Mouse (Mus musculus): ENCODE data around the gene Mtfr2. TPM values are rescaled to one million over a fixed set of nuclear protein-coding genes. Genes with fewer than 3 reads are reported as not detected.
A peak's percentile ranks its signal among the peaks of the same experiment; 100 is the strongest.

Gene Mtfr2
- polyA plus RNA-seq, 1 experiment from 2014 or later, result 3.1 TPM

- no peak overlapping the region for H3K27ac ChIP-seq (ENCODE audit: low read length)
- H3K27me3 ChIP-seq (ENCODE audit: control insufficient read depth, insufficient read depth, low read depth, low read length), result no peaks in the 10 kb centered on the region
- no peak overlapping the region for H3K4me2 ChIP-seq (ENCODE audit: low read depth, low read length)
Measured at GRCm38 (mm10) chr10:20314797-20315196, 32.8 kb upstream of the Mtfr2 start.

GRCm38 (mm10) chr10:20317466-20317865 lies 30.1 kb upstream of the Mtfr2 start:
- H3K4me2 ChIP-seq (ENCODE audit: low read depth, low read length), result no peak overlapping the region
- H3K27me3 ChIP-seq (ENCODE audit: control insufficient read depth, insufficient read depth, low read depth, low read length), result no peaks in the 10 kb centered on the region
- H3K4me3 ChIP-seq (ENCODE audit: low read length), result no peak overlapping the region
- peaks cover 7% of the 10 kb centered on the region for H3K4me1 ChIP-seq (replicated peaks; ENCODE audit: control insufficient read depth, insufficient read depth, low read length)
- peaks cover 17% of the 10 kb centered on the region for H3K36me3 ChIP-seq (ENCODE audit: control insufficient read depth, insufficient read depth, low read length)
- no peaks in the 10 kb centered on the region for H3K9me3 ChIP-seq (ENCODE audit: control insufficient read depth, low read length)
- H3K9ac ChIP-seq (ENCODE audit: low read length), result no peak overlapping the region
- H3K27ac ChIP-seq (ENCODE audit: low read length), result no peak overlapping the region
- no peak for ATAC-seq (ENCODE audit: low read depth)
- WGBS, result 80% methylated on average over 5 of the region's 5 CpGs

More at GRCm38 (mm10) chr10:20314797-20315196, 32.8 kb upstream of the Mtfr2 start:
- 49% methylated on average over 2 of the region's 2 CpGs for WGBS
- ATAC-seq (ENCODE audit: low read depth), result no peak
- no peak overlapping the region for H3K4me3 ChIP-seq (ENCODE audit: low read length)
- H3K36me3 ChIP-seq (ENCODE audit: control insufficient read depth, insufficient read depth, low read length), result peaks cover 13% of the 10 kb centered on the region
- peaks cover 7% of the 10 kb centered on the region for H3K4me1 ChIP-seq (replicated peaks; ENCODE audit: control insufficient read depth, insufficient read depth, low read length)
- no peak overlapping the region for H3K9ac ChIP-seq (ENCODE audit: low read length)
- no peaks in the 10 kb centered on the region for H3K9me3 ChIP-seq (ENCODE audit: control insufficient read depth, low read length)

- Histone ChIP-seq H3K4me3 (ENCODE audit: low read length) (no peak overlapping the region), H3K27me3 (ENCODE audit: control insufficient read depth, insufficient read depth, low read depth, low read length) (no peaks in the 10 kb centered on the region), H3K9me3 (ENCODE audit: control insufficient read depth, low read length) (no peaks in the 10 kb centered on the region), H3K36me3 (ENCODE audit: control insufficient read depth, insufficient read depth, low read length) (peaks cover 31% of the 10 kb centered on the region), H3K4me2 (ENCODE audit: low read depth, low read length) (no peak overlapping the region), H3K9ac (ENCODE audit: low read length) (no peak overlapping the region), H3K27ac (ENCODE audit: low read length) (no peak overlapping the region), H3K4me1 (replicated peaks; ENCODE audit: control insufficient read depth, insufficient read depth, low read length) (no peaks in the 10 kb centered on the region)
- ATAC-seq (ENCODE audit: low read depth), result no peak
Measured at GRCm38 (mm10) chr10:20326226-20326625, 21.3 kb upstream of the Mtfr2 start.

- no peak overlapping the region for H3K4me2 ChIP-seq (ENCODE audit: low read depth, low read length)
- H3K9ac ChIP-seq (ENCODE audit: low read length), result no peak overlapping the region
- no peak overlapping the region for H3K27ac ChIP-seq (ENCODE audit: low read length)
- H3K4me3 ChIP-seq (ENCODE audit: low read length), result no peak overlapping the region
- H3K36me3 ChIP-seq (ENCODE audit: control insufficient read depth, insufficient read depth, low read length), result peaks cover 29% of the 10 kb centered on the region
- no peaks in the 10 kb centered on the region for H3K4me1 ChIP-seq (replicated peaks; ENCODE audit: control insufficient read depth, insufficient read depth, low read length)
- H3K27me3 ChIP-seq (ENCODE audit: control insufficient read depth, insufficient read depth, low read depth, low read length), result no peaks in the 10 kb centered on the region
- H3K9me3 ChIP-seq (ENCODE audit: control insufficient read depth, low read length), result no peaks in the 10 kb centered on the region
- ATAC-seq (ENCODE audit: low read depth), result no peak
- 80% methylated on average over 2 of the region's 2 CpGs for WGBS
Measured at GRCm38 (mm10) chr10:20331262-20331661, 16.3 kb upstream of the Mtfr2 start.

GRCm38 (mm10) chr10:20337872-20338271 lies 9.7 kb upstream of the Mtfr2 start:
- no peak overlapping the region for H3K27ac ChIP-seq (ENCODE audit: low read length)
- no peaks in the 10 kb centered on the region for H3K4me1 ChIP-seq (replicated peaks; ENCODE audit: control insufficient read depth, insufficient read depth, low read length)
- H3K9me3 ChIP-seq (ENCODE audit: control insufficient read depth, low read length), result no peaks in the 10 kb centered on the region
- H3K4me3 ChIP-seq (ENCODE audit: low read length), result no peak overlapping the region
- H3K9ac ChIP-seq (ENCODE audit: low read length), result no peak overlapping the region
- 90% methylated on average over 7 of the region's 7 CpGs for WGBS
- no peak overlapping the region for H3K4me2 ChIP-seq (ENCODE audit: low read depth, low read length)
- peaks cover 30% of the 10 kb centered on the region for H3K36me3 ChIP-seq (ENCODE audit: control insufficient read depth, insufficient read depth, low read length)
- ATAC-seq (ENCODE audit: low read depth), result no peak
- no peaks in the 10 kb centered on the region for H3K27me3 ChIP-seq (ENCODE audit: control insufficient read depth, insufficient read depth, low read depth, low read length)

- Histone ChIP-seq H3K4me3 (ENCODE audit: low read length) (no peak overlapping the region), H3K4me2 (ENCODE audit: low read depth, low read length) (no peak overlapping the region), H3K4me1 (replicated peaks; ENCODE audit: control insufficient read depth, insufficient read depth, low read length) (peaks cover 4% of the 10 kb centered on the region), H3K27me3 (ENCODE audit: control insufficient read depth, insufficient read depth, low read depth, low read length) (no peaks in the 10 kb centered on the region), H3K27ac (ENCODE audit: low read length) (no peak overlapping the region), H3K36me3 (ENCODE audit: control insufficient read depth, insufficient read depth, low read length) (peaks cover 21% of the 10 kb centered on the region), H3K9me3 (ENCODE audit: control insufficient read depth, low read length) (no peaks in the 10 kb centered on the region), H3K9ac (ENCODE audit: low read length) (no peak overlapping the region)
- 77% methylated on average over 1 of the region's 1 CpGs for WGBS
- no peak for ATAC-seq (ENCODE audit: low read depth)
Measured at GRCm38 (mm10) chr10:20345736-20346135, 1.8 kb upstream of the Mtfr2 start.

GRCm38 (mm10) chr10:20348894-20349293 lies 1.3 kb downstream of the Mtfr2 start:
- Histone ChIP-seq H3K9me3 (ENCODE audit: control insufficient read depth, low read length) (no peaks in the 10 kb centered on the region), H3K27me3 (ENCODE audit: control insufficient read depth, insufficient read depth, low read depth, low read length) (no peaks in the 10 kb centered on the region), H3K36me3 (ENCODE audit: control insufficient read depth, insufficient read depth, low read length) (peaks cover 12% of the 10 kb centered on the region), H3K4me1 (replicated peaks; ENCODE audit: control insufficient read depth, insufficient read depth, low read length) (peaks cover 4% of the 10 kb centered on the region), H3K27ac (ENCODE audit: low read length) (no peak overlapping the region), H3K4me3 (ENCODE audit: low read length) (no peak overlapping the region), H3K4me2 (ENCODE audit: low read depth, low read length) (peak overlapping the region; percentile 87; the same call in 1 of the 2 replicates), H3K9ac (ENCODE audit: low read length) (no peak overlapping the region)
- no peak for ATAC-seq (ENCODE audit: low read depth)
- 81% methylated on average over 2 of the region's 2 CpGs for WGBS

GRCm38 (mm10) chr10:20361542-20362449 lies 14.2 kb downstream of the Mtfr2 start:
- Histone ChIP-seq H3K27me3 (ENCODE audit: control insufficient read depth, insufficient read depth, low read depth, low read length) (no peaks in the 10 kb centered on the region), H3K36me3 (ENCODE audit: control insufficient read depth, insufficient read depth, low read length) (peaks cover 6% of the 10 kb centered on the region; the same call in 1 of the 2 replicates), H3K4me2 (ENCODE audit: low read depth, low read length) (no peak overlapping the region), H3K9ac (ENCODE audit: low read length) (no peak overlapping the region), H3K9me3 (ENCODE audit: control insufficient read depth, low read length) (no peaks in the 10 kb centered on the region), H3K4me3 (ENCODE audit: low read length) (no peak overlapping the region), H3K4me1 (replicated peaks; ENCODE audit: control insufficient read depth, insufficient read depth, low read length) (no peaks in the 10 kb centered on the region), H3K27ac (ENCODE audit: low read length) (no peak overlapping the region)
- 59% methylated on average over 10 of the region's 10 CpGs for WGBS
- peak; percentile 66; the same call in 1 of the 2 replicates for ATAC-seq (ENCODE audit: low read depth)

GRCm38 (mm10) chr10:20362450-20363118 lies 15.0 kb downstream of the Mtfr2 start:
- H3K4me2 ChIP-seq (ENCODE audit: low read depth, low read length), result no peak overlapping the region
- no peak for ATAC-seq (ENCODE audit: low read depth)
- H3K27ac ChIP-seq (ENCODE audit: low read length), result no peak overlapping the region
- no peaks in the 10 kb centered on the region for H3K9me3 ChIP-seq (ENCODE audit: control insufficient read depth, low read length)
- H3K27me3 ChIP-seq (ENCODE audit: control insufficient read depth, insufficient read depth, low read depth, low read length), result no peaks in the 10 kb centered on the region
- H3K4me1 ChIP-seq (replicated peaks; ENCODE audit: control insufficient read depth, insufficient read depth, low read length), result no peaks in the 10 kb centered on the region
- no peak overlapping the region for H3K4me3 ChIP-seq (ENCODE audit: low read length)
- WGBS, result 51% methylated on average over 4 of the region's 4 CpGs
- H3K9ac ChIP-seq (ENCODE audit: low read length), result no peak overlapping the region
- H3K36me3 ChIP-seq (ENCODE audit: control insufficient read depth, insufficient read depth, low read length), result peaks cover 6% of the 10 kb centered on the region; the same call in 1 of the 2 replicates
